Mouse (Mus musculus) induced T-regulatory cell, adult 2 months (primary cell): ENCODE data around the gene Tmeff1.

Source experiments
- DNase-seq: peaks from one replicate; pipeline ENCODE4 v3.0.0-alpha.2; 2012; ENCODE audit warnings: low read depth

Gene Tmeff1

GRCm38 (mm10) chr4:48622946-48623345 is 38.0 kb downstream of the Tmeff1 start:
- DNase-seq: no peak

DNA sequence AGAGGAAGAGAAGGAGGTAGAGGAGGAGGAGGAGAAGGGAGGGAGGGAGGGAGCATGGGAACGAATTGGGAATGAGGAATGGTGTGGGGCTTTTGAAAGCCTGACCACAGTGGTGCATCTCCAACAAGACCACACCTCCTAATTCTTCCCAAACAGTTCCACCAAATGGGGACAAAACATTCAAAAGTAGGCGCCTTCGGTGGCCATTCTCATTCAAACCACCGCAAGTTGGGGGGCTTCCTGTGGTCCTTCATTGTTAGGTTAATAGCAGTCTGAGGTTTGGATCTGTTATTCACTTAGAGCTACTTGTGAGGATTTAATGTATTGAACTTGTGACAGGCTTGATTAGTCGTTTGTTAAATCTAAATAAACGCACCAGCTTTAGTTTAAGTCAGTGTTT is 40.0 kb downstream of the Tmeff1 start:
- no peak for DNase-seq

DNA sequence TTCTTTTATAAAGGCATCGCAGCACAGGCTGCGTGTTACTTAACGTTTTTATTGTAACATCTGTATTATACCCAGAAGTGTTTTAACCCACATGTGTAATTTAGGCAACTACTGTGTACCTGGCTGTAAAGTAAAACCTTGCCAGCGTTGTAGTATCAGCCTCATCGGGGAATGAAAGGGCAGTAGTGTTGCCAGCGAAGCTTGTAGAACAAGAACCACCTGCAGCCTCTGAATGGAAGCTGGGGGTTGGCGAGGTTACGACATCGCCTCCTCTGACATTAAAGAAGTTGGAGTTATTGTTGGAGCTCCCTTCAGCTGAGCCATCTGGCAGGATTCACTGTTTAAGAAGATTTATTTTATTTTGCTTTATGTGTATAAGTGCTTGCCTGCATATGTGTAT is 40.9 kb downstream of the Tmeff1 start:
- no peak for DNase-seq

DNA sequence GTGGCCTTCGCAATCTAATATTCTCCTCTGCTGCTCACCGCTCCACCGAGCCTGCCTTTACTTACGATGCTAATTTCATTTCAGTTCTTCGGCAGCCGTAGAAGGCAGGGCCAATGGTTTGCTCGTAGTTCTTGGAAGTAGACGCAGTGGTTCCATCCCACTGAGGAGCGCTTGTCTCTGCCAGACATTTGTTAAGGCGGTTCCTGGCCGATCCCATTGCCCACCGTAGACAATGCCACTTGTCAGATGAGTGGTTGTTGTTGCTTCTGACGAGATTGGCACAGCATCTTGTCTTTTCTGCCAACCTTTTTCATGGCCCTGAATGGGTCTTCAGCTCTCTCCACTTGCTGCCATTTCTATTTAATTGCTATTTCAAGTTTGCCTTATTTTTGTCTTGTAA is 44.5 kb downstream of the Tmeff1 start:
- no peak for DNase-seq

GRCm38 (mm10) chr4:48633529-48633928 is 48.6 kb downstream of the Tmeff1 start:
- no peak for DNase-seq

GRCm38 (mm10) chr4:48634058-48634457 is 49.1 kb downstream of the Tmeff1 start:
- DNase-seq: peak; percentile 9

GRCm38 (mm10) chr4:48636831-48637230 is 51.9 kb downstream of the Tmeff1 start:
- no peak for DNase-seq

GRCm38 (mm10) chr4:48638132-48638531 is 53.2 kb downstream of the Tmeff1 start:
- DNase-seq: no peak

DNA sequence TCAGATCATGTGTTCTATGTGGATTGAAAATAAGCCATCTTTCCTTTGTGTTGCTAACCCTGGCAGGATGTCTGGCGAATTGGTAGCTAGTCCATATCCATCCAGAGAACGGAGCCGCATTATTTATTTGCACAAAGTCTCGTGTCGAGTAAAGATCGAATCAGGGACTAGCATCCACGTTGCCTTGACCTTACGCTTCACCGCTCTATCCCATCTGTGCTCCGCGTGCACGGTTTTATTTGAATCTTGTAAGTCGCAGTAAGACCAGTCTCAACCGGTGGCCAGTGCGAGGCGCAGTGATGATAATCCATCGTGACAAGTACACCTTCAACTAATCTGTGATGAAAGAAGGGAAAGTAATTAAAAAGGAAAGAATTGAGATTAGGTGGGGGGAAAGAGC is 54.5 kb downstream of the Tmeff1 start:
- no peak for DNase-seq

DNA sequence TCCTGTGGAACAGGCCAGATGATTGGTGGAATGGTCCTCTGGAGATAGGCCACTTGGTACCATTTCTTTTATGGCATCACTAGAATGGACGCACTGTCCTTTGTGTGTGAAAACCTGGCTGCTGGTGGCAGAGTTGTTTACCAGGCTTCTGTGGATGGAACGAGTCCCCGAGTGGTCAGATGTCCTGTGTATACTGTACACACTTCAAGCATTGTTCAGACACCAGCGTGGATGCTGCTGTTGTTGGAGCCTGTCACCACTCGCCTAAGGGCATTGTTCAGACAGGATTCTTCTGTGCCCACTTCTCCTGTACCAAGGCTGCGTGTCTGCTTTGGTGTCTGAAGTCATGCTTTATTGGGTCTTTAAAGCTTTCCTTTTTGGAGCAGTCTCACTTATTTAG is 58.8 kb downstream of the Tmeff1 start:
- DNase-seq: no peak

GRCm38 (mm10) chr4:48646143-48646542 is 61.2 kb downstream of the Tmeff1 start:
- no peak for DNase-seq

DNA sequence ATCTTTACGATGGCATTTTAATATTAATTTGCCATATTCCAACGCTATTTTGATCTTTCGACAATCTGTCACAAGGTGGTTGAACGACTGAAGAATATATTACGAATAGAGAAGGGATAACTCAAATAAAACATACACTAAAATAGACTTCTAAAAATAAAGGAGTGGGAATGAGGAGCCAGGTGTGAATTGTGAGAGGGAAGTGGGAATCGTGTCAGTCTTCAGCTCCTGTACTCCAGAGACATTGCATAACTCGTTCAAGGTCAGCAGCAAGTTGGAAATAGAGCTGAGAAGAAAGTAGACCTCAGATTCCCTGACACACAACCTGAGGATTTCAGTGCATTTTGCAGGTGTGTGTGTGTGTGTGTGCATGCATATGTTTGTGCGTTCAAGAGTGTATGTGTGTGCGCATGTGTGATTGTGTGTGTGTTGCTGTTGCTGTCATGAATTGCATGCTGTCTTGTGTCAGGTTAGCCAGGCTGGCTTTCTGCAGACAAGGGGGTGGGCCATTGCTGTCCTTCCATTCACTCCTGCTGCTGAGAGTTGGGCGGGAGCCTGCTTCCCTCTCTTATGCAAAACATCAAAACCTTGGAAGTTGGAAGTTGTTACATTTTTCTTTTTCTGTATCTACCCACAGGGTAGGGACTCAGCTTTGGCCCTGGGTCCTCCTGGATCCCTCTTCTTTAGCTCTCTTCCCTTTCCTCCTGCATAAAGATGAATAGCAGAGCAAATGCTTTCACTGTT is 65.8 kb downstream of the Tmeff1 start:
- no peak for DNase-seq

DNA sequence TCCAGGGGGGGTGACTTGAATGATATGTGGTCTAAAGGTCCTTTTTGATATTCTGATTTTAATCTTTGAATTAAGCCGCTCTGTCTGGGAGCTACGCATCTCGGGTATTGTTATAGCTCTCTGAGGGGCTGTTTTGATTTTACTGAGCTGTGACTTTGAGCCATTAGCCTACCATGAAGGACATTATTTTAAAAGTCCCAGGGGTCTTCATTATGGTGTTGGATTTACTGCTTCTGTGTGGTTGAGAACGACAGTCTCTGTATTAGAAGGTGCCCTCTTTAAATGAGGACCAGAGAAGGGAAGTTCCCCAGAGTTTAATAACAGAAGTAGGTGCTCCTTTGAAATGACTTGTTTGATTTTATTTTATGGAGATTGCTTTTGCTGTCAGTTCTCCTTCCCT is 69.1 kb downstream of the Tmeff1 start:
- no peak for DNase-seq

DNA sequence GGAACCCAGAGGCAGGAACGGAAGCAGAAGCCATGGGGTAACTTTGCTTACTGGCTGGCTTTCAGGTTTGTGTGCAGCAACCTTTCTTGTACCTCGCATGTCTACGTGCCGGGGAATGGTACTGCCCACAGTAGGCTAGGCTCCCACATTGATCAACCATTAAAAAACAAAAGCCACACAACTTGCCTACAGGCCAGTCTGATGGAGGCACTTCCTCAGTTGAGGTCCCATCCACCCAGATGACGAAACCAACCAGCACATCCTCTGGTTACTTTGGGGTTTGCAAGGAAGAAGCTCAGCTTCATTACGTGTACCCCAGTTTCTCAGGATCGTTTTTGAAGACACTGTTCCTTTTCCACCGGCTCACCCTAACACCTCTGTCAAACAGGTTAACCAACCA is 71.6 kb downstream of the Tmeff1 start:
- DNase-seq: no peak

DNA sequence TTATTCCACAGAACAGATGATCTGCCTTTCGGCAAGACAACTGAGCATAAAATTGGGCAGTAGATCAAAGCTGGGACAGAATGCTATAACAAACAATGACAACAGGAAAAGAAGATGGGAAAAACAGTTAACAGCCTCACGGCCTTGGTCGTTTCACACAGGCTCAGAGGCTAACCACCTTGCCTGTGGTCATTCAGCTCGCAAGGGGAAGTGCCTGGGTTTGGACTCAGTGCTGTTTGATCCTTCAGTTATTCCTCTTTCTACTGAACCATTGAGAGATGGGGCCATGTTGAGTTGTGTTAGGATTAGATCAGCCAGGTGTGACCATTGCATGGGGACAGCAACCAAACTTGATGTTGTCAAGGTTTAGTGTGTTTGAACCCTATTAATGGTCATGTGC is 75.2 kb downstream of the Tmeff1 start:
- DNase-seq: no peak

DNA sequence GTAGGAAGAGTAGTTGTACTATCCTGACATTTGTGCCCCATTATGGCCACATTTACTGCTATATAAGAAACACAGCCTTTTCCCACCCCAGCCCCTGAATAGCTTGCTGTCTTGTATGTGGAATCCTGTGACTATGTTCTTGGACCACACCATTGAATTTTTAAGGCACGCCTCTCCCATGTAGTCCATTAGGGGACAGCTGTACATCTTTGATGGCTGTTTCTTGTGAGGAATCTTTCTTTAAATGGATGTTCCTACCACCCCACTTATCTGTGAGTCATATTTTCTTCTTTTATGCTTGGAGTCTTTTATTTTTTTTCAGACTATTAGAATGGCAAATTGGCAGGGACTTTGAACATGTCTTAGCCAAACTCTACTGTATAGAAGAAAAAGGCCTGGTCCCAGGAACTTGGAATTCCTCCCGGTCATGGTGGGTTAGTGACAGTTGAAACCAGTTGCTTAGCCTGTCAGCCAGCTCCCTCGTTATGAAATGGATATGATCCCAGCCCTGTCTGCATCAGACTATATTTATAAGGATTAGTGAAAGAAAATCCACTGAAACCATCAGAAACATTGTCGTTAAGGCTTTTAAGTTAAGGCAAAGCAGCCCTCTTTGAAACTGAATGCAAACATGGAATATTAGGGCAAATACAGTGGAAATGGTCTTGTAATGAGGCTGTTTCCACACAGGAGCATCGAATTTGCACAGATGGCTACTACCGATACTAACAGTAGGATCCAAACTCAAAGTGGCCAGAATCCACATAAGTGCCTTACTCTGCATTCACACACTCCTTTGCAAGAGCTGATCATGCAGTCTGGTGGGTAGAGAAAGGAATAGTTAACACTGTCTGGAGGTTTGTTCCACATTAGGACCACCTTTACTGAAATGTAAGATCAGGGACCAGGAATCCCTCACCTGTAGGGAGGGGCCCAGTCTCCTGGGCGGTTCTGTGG is 75.9 kb downstream of the Tmeff1 start:
- DNase-seq: no peak

DNA sequence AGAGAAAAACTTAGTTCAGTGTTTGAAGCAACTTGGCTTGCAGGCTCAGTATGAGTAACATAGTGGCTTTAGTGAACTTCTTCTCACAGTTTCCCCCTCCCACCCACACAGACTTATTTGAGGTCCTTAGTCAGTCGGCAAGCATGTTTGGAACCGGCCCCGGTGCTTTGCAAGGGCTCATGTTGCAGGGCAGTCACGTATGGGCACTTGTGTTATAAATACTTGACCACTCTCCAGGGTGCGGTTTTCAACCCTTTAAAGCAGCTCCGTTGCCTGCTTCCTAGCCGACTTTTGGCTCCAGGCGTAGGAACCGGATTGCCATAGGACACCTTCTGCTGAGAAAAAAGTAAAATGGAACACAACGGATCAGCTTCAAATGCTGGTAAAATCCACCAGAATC is 78.3 kb downstream of the Tmeff1 start, which contains the start of gene Cavin4:
Gene Cavin4 (plus strand): TSS at position 244 of the 400 bp plus-strand sequence.
- no peak for DNase-seq

- DNase-seq: no peak
Observed at GRCm38 (mm10) chr4:48664021-48664420, 79.0 kb downstream of the Tmeff1 start.

- no peak for DNase-seq
Observed at GRCm38 (mm10) chr4:48667279-48667678, 82.3 kb downstream of the Tmeff1 start.

- no peak for DNase-seq
Observed at GRCm38 (mm10) chr4:48672915-48673314, 87.9 kb downstream of the Tmeff1 start.

DNA sequence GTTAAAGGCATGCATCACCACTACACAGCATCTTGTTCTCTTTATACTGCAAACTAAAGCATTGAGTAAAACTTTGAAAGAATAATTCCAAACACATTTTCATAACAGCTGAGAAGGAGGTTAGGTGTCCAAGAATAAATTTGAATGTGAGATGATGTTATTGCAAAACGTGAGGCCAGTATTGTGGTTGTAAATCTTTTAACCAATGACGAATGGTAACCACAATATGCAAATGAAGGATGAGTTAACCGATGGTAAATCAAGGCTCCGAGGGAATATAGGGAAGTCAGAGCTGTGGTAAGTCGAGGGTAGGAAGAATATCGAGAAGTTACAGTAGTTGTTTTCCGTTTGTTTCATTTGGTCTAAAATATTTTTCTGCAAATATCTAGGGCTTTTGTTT is 89.4 kb downstream of the Tmeff1 start:
- no peak for DNase-seq

GRCm38 (mm10) chr4:48676570-48677185 is 91.7 kb downstream of the Tmeff1 start:
- no peak for DNase-seq

DNA sequence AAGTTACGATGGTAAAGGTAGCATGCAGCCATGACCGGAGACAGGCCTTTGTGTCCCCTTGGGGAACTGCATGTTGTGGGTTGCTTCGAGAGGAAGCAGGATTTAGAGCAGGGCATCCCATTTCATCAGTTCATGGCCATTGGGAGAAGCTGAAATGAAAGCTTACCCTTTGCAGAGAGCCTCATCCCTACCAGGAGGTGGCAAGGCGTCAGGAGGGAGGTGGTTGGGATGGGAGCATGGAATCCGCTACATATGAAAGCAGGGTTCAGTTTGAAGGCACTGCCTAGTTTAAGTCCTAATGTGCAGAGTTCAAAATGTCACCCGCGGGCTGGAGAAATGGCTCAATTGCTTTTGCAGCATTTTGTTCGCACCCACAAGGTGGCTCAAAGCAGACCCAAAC is 92.3 kb downstream of the Tmeff1 start:
- DNase-seq: no peak
